Mouse (Mus musculus) MEL (cell line): ENCODE measurements around the gene 4932414N04Rik. TPM values are rescaled to one million over a fixed set of nuclear protein-coding genes. Genes with fewer than 3 reads are reported as not detected.

Experiments used
- DNase-seq: peaks from one replicate; pipeline ENCODE4 v3.0.0; 2011; ENCODE audit warnings: low read depth, low spot score
- H3K27ac ChIP-seq: 2 replicates; pipeline ENCODE4 v1.5.1; 2012; ENCODE audit warnings: low read depth, mild to moderate bottlenecking, control low read depth, low read length, moderate library complexity; ENCODE audit not compliant: control insufficient read depth
- H3K27me3 ChIP-seq, 2 experiments: fragments of 150-350 bp in 1 of 2; sonication (generic) in 1 of 2; 2 replicates each; pipeline ENCODE4 v1.6.1; 2012; ENCODE audit warnings: low read length in 2 of 2, mild to moderate bottlenecking in 2 of 2, improper control_type of control experiment in 1 of 2, moderate library complexity in 1 of 2; ENCODE audit not compliant: insufficient read depth in 2 of 2, control insufficient read depth in 1 of 2
- H3K36me3 ChIP-seq, 2 experiments: 2 replicates each; pipeline ENCODE4 v1.6.1; 2012 to 2014; ENCODE audit warnings: low read length in 2 of 2, improper control_type of control experiment in 1 of 2, inconsistent platforms in 1 of 2, mild to moderate bottlenecking in 1 of 2; ENCODE audit not compliant: insufficient read depth in 2 of 2, control insufficient read depth in 1 of 2
- H3K4me1 ChIP-seq, 2 experiments: fragments of 150-350 bp in 1 of 2; sonication (generic) in 1 of 2; 2 replicates each; pipeline ENCODE4 v1.6.1; 2012; ENCODE audit warnings: low read length in 2 of 2, improper control_type of control experiment in 1 of 2, mild to moderate bottlenecking in 1 of 2; ENCODE audit not compliant: insufficient read depth in 2 of 2, control insufficient read depth in 1 of 2
- H3K4me3 ChIP-seq, 2 experiments: fragments of 150-350 bp in 1 of 2; sonication (generic) in 1 of 2; 2 replicates each; pipeline ENCODE4 v1.5.1; 2012; ENCODE audit warnings: low read depth in 2 of 2, low read length in 2 of 2, mild to moderate bottlenecking in 2 of 2, moderate library complexity in 2 of 2, control low read depth in 1 of 2, improper control_type of control experiment in 1 of 2; ENCODE audit not compliant: control insufficient read depth in 1 of 2, insufficient read depth in 1 of 2
- H3K79me2 ChIP-seq: 2 replicates; pipeline ENCODE4 v1.6.1; 2012; ENCODE audit warnings: mild to moderate bottlenecking, low read length, moderate library complexity; ENCODE audit not compliant: control insufficient read depth, poor library complexity, insufficient read depth
- H3K9ac ChIP-seq: 2 replicates; pipeline ENCODE4 v1.6.1; 2012; ENCODE audit warnings: low read depth, mild to moderate bottlenecking, control low read depth, low read length, moderate library complexity; ENCODE audit not compliant: control insufficient read depth, poor library complexity, severe bottlenecking
- H3K9me3 ChIP-seq: fragments of 150-350 bp; sonication (generic); replicated peaks from 2 replicates; pipeline ENCODE4 v1.6.1; 2012; ENCODE audit warnings: mild to moderate bottlenecking, low read length, improper control_type of control experiment, moderate library complexity; ENCODE audit not compliant: insufficient read depth
- CHD1 ChIP-seq: IDR thresholded peaks from 2 replicates; pipeline ENCODE4 v1.6.1; 2012; ENCODE audit warnings: low read depth, mild to moderate bottlenecking, inconsistent platforms, low read length, improper control_type of control experiment
- CHD2 ChIP-seq: IDR thresholded peaks from 2 replicates; pipeline ENCODE4 v1.6.1; 2011; ENCODE audit warnings: low read length, improper control_type of control experiment
- CTCF ChIP-seq, 3 experiments: IDR thresholded peaks in 2 of 3; conservative IDR thresholded peaks in 1 of 3; 2 replicates each; pipeline ENCODE4 v1.5.1; 2011 to 2012; ENCODE audit warnings: low read length in 3 of 3, low read depth in 2 of 3, mild to moderate bottlenecking in 2 of 3, improper control_type of control experiment in 1 of 3, inconsistent platforms in 1 of 3, mixed read lengths in 1 of 3, moderate library complexity in 1 of 3; ENCODE audit not compliant: control insufficient read depth in 1 of 3, insufficient read depth in 1 of 3, poor library complexity in 1 of 3, severe bottlenecking in 1 of 3
- E2F4 ChIP-seq: IDR thresholded peaks from 2 replicates; pipeline ENCODE4 v1.6.1; 2011; ENCODE audit warnings: low read depth, low read length, improper control_type of control experiment, borderline replicate concordance
- EP300 ChIP-seq, 2 experiments: IDR thresholded peaks; 2 replicates each; pipeline ENCODE4 v1.6.1; 2011; ENCODE audit warnings: improper control_type of control experiment in 2 of 2, low read length in 2 of 2, low read depth in 1 of 2, mild to moderate bottlenecking in 1 of 2
- ETS1 ChIP-seq: IDR thresholded peaks from 2 replicates; pipeline ENCODE4 v1.6.1; 2012; ENCODE audit warnings: low read depth, mild to moderate bottlenecking, inconsistent platforms, low read length, improper control_type of control experiment, moderate library complexity
- MAFK ChIP-seq: IDR thresholded peaks from 2 replicates; pipeline ENCODE4 v1.6.1; 2011; ENCODE audit warnings: low read depth, mild to moderate bottlenecking, low read length, improper control_type of control experiment, borderline replicate concordance
- MEF2A ChIP-seq: IDR thresholded peaks from 2 replicates; pipeline ENCODE4 v1.6.1; 2014; ENCODE audit warnings: low read depth, mild to moderate bottlenecking, inconsistent platforms, low read length, improper control_type of control experiment; ENCODE audit not compliant: poor library complexity, insufficient replicate concordance, severe bottlenecking; ENCODE audit errors: extremely low read depth
- MYB ChIP-seq: IDR thresholded peaks from 2 replicates; pipeline ENCODE4 v1.6.1; 2011; ENCODE audit warnings: mild to moderate bottlenecking, low read depth, low read length, improper control_type of control experiment
- NRF1 ChIP-seq: IDR thresholded peaks from 2 replicates; pipeline ENCODE4 v1.6.1; 2014; ENCODE audit warnings: low read depth, mild to moderate bottlenecking, inconsistent platforms, low read length, improper control_type of control experiment, moderate library complexity; ENCODE audit not compliant: poor library complexity, insufficient read depth, severe bottlenecking
- POLR2AphosphoS2 ChIP-seq: IDR thresholded peaks from 2 replicates; pipeline ENCODE4 v1.6.1; 2011; ENCODE audit warnings: low read length, improper control_type of control experiment
- POLR2AphosphoS5 ChIP-seq: IDR thresholded peaks from 2 replicates; pipeline ENCODE4 v1.6.1; 2012; ENCODE audit warnings: low read depth, borderline replicate concordance, mild to moderate bottlenecking, inconsistent platforms, low read length, moderate library complexity, mixed read lengths
- TBP ChIP-seq: IDR thresholded peaks from 2 replicates; pipeline ENCODE4 v1.8.0; 2011; ENCODE audit warnings: low read depth, low read length, improper control_type of control experiment
- UBTF ChIP-seq: IDR thresholded peaks from 2 replicates; pipeline ENCODE4 v1.6.1; 2012; ENCODE audit warnings: low read depth, mild to moderate bottlenecking, inconsistent platforms, low read length, improper control_type of control experiment, moderate library complexity, borderline replicate concordance; ENCODE audit not compliant: insufficient read depth
- USF2 ChIP-seq, 2 experiments: IDR thresholded peaks; 2 replicates each; pipeline ENCODE4 v1.6.1; 2011 to 2012; ENCODE audit warnings: improper control_type of control experiment in 2 of 2, low read length in 2 of 2, borderline replicate concordance in 1 of 2, inconsistent platforms in 1 of 2, low read depth in 1 of 2, mild to moderate bottlenecking in 1 of 2; ENCODE audit not compliant: insufficient read depth in 1 of 2
- ZC3H11A ChIP-seq: IDR thresholded peaks from 2 replicates; pipeline ENCODE4 v1.6.1; 2012; ENCODE audit warnings: low read depth, mild to moderate bottlenecking, inconsistent platforms, low read length, improper control_type of control experiment
- polyA plus RNA-seq, 2 experiments: library from polyadenylated mRNA; stranded (reverse) in 1 of 2; unstranded in 1 of 2; fragments of >175 nt in 1 of 2; fragments of >200 nt in 1 of 2; gene quantifications; 2 replicates each; pipeline versions ENCODE4 v1.2.1 to v1.2.4; 2012; ENCODE audit warnings: low replicate concordance in 2 of 2, low read depth in 1 of 2; ENCODE audit not compliant: insufficient read length in 2 of 2, insufficient read depth in 1 of 2, missing spikeins in 1 of 2
- total RNA-seq: library from RNA; depleted of rRNA; stranded (reverse); fragments of 300-350 nt; gene quantifications from 2 replicates; pipeline ENCODE4 v1.2.3, GENCODE M21; 2012

Gene 4932414N04Rik
- total and polyA plus RNA-seq, 3 experiments: not detected

GRCm38 (mm10) chr2:68765371-68765770, 109.1 kb downstream of the 4932414N04Rik start:
- H3K4me3 ChIP-seq: no peak overlapping the region
- DNase-seq: no peak
- TF ChIP-seq USF2 (IDR thresholded peaks at IDR 0.05; ENCODE audit: borderline replicate concordance in 1 of 2, insufficient read depth in 1 of 2, low read depth in 1 of 2, low read length in 2 of 2) (no peak), ZC3H11A (no peak), MYB (no peak), NRF1 (no peak), UBTF (no peak), ETS1 (no peak), TBP (no peak), CTCF (IDR thresholded peaks at IDR 0.05 in 2 of 3, conservative IDR thresholded peaks at IDR 0.05 in 1 of 3; ENCODE audit: control insufficient read depth in 1 of 3, insufficient read depth in 1 of 3, low read depth in 2 of 3, low read length in 3 of 3, poor library complexity in 1 of 3, severe bottlenecking in 1 of 3) (no peak), EP300 (IDR thresholded peaks at IDR 0.05; ENCODE audit: low read depth in 1 of 2, low read length in 2 of 2) (no peak), POLR2AphosphoS5 (no peak), MAFK (no peak), CHD2 (no peak), MEF2A (no peak), E2F4 (no peak)
- H3K79me2 ChIP-seq: no peaks in the 10 kb centered on the region
- no peaks in the 10 kb centered on the region for H3K36me3 ChIP-seq
- H3K9me3 ChIP-seq: no peaks in the 10 kb centered on the region
- no peaks in the 10 kb centered on the region for H3K27me3 ChIP-seq
- no peaks in the 10 kb centered on the region for H3K4me1 ChIP-seq
- no peak overlapping the region for H3K9ac ChIP-seq
- no peak overlapping the region for H3K27ac ChIP-seq

- Histone ChIP-seq H3K79me2 (no peaks in the 10 kb centered on the region), H3K27me3 (no peaks in the 10 kb centered on the region), H3K36me3 (no peaks in the 10 kb centered on the region), H3K27ac (no peak overlapping the region), H3K9ac (no peak overlapping the region), H3K9me3 (no peaks in the 10 kb centered on the region)
- no peak for DNase-seq
- TF ChIP-seq POLR2AphosphoS2: no peak
- TF ChIP-seq CHD1: no peak
- TF ChIP-seq, all 39 proteins: peak for 0
- H3K4me1 ChIP-seq: no peaks in the 10 kb centered on the region
- H3K4me3 ChIP-seq: no peak overlapping the region
These were observed 111.1 kb downstream of the 4932414N04Rik start for GRCm38 (mm10) chr2:68767186-68767890.
